Mouse (Mus musculus) heart, adult 8-10 months (tissue): ENCODE results near the gene Alkbh4. TPM values are rescaled to one million over a fixed set of nuclear protein-coding genes. Genes with fewer than 3 reads are reported as not detected.
"Not testable (repeated sequence)": the region's sequence is repeated elsewhere in the genome, so short reads cannot be mapped to it uniquely, and the experiment has no call there.

Experiments used
- DNase-seq: peaks from one replicate; pipeline ENCODE4 v3.0.0; 2022; ENCODE audit warnings: low spot score
- total RNA-seq, 4 experiments: library from RNA; stranded (reverse); gene quantifications; 2 replicates each; pipeline ENCODE4 v1.2.4; 2022

The Alkbh4 gene
- total RNA-seq, 4 experiments from 2014 or later: 4.0 to 5.4 (median 4.6) TPM

GRCm38 (mm10) chr5:136143161-136143755, 7.3 kb downstream of the Alkbh4 start:
- no peak for DNase-seq

- no peak for DNase-seq
These were observed 8.9 kb downstream of the Alkbh4 start for GRCm38 (mm10) chr5:136144606-136145430.

GRCm38 (mm10) chr5:136146936-136147335, 11.0 kb downstream of the Alkbh4 start:
- no peak for DNase-seq

GRCm38 (mm10) chr5:136147704-136148103, 11.8 kb downstream of the Alkbh4 start:
- no peak for DNase-seq

GRCm38 (mm10) chr5:136149134-136149576, 13.2 kb downstream of the Alkbh4 start:
- not testable (repeated sequence) for DNase-seq

- DNase-seq: peak; percentile 32
These were observed 16.4 kb downstream of the Alkbh4 start for GRCm38 (mm10) chr5:136152365-136152764.

- DNase-seq: peak; percentile 40
These were observed 19.5 kb downstream of the Alkbh4 start for GRCm38 (mm10) chr5:136155399-136155798.

GRCm38 (mm10) chr5:136160084-136160483, 24.1 kb downstream of the Alkbh4 start:
- DNase-seq: peak; percentile 70

- DNase-seq: no peak
These were observed 28.0 kb downstream of the Alkbh4 start for GRCm38 (mm10) chr5:136163807-136164474.

- DNase-seq: no peak
These were observed 29.3 kb downstream of the Alkbh4 start for GRCm38 (mm10) chr5:136165246-136165645.

- no peak for DNase-seq
These were observed 31.4 kb downstream of the Alkbh4 start for GRCm38 (mm10) chr5:136167296-136167695.

GRCm38 (mm10) chr5:136168071-136168470, 32.1 kb downstream of the Alkbh4 start:
- no peak for DNase-seq

- no peak for DNase-seq
These were observed 33.9 kb downstream of the Alkbh4 start for GRCm38 (mm10) chr5:136169626-136170511.

- peak; percentile 70 for DNase-seq
These were observed 34.8 kb downstream of the Alkbh4 start, which contains the start of gene Orai2 for GRCm38 (mm10) chr5:136170512-136171362. Orai2 (minus strand) TSS chr5:136170713.

- DNase-seq: no peak
These were observed 35.7 kb downstream of the Alkbh4 start for GRCm38 (mm10) chr5:136171363-136172341.

- DNase-seq: no peak
These were observed 37.0 kb downstream of the Alkbh4 start for GRCm38 (mm10) chr5:136172939-136173338.

GRCm38 (mm10) chr5:136173606-136174463, 37.9 kb downstream of the Alkbh4 start:
- no peak for DNase-seq

- DNase-seq: no peak
These were observed 43.6 kb downstream of the Alkbh4 start for GRCm38 (mm10) chr5:136179594-136179993.
